Mouse (Mus musculus): ENCODE measurements at regions not wholly inside any gene's neighbourhood (a gene's known extent, or its start where the extent isn't known, plus 50 kb on each side); places are given as distances from the start of the nearest gene placed in this dataset.

DNA sequence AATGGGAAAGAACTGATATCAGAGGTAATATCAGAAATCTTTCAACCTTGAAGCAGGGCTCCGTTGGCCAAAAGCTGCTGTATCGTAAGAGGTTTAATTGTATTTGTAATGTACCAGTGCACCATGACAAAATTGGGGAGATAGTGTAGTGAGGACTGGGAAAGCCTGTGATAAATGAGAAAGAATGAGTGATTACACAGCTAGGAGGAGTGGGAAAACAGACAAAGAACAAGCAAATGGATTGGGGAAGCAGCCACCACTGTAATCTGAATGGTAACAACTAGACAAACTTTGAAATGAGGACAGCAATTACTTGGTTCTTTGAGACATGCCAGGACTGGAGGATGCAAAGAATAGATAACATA lies 626.6 kb downstream of the Robo2 start:
- no peak for TF ChIP-seq CTCF (IDR thresholded peaks at IDR 0.05; ENCODE audit: low read depth, low read length)
- no peak for TF ChIP-seq TAL1 (conservative IDR thresholded peaks at IDR 0.05; ENCODE audit: low read depth, low read length)

Measured in G1E (cell line).